Mouse (Mus musculus) neural tube, embryonic 13.5 days (tissue): ENCODE results near the gene AC161166.1. TPM values are rescaled to one million over a fixed set of nuclear protein-coding genes. Genes with fewer than 3 reads are reported as not detected.
"Not testable (repeated sequence)": the region's sequence is repeated elsewhere in the genome, so short reads cannot be mapped to it uniquely, and the experiment has no call there.

Source experiments
- ATAC-seq: fragments of 200-750 bp; cut with Nextera tagmentation; 2 replicates; pipeline ENCODE4 v1.8.0; 2017; ENCODE audit warnings: low read depth, mild to moderate bottlenecking, moderate TSS enrichment, moderate library complexity
- H3K27ac ChIP-seq: fragments of 300-500 bp; sonication (generic); replicated peaks from 2 replicates; pipeline ENCODE4 v1.5.1; 2015; ENCODE audit warnings: moderate library complexity, mild to moderate bottlenecking, inconsistent platforms
- H3K27me3 ChIP-seq: fragments of 300-500 bp; sonication (generic); 2 replicates; pipeline ENCODE4 v1.6.1; 2015; ENCODE audit warnings: mild to moderate bottlenecking, inconsistent platforms
- H3K36me3 ChIP-seq: fragments of 300-500 bp; sonication (generic); 2 replicates; pipeline ENCODE4 v1.6.1; 2015; ENCODE audit warnings: mild to moderate bottlenecking, inconsistent platforms
- H3K4me1 ChIP-seq: fragments of 300-500 bp; sonication (generic); replicated peaks from 2 replicates; pipeline ENCODE4 v1.6.1; 2015; ENCODE audit warnings: inconsistent platforms
- H3K4me2 ChIP-seq: fragments of 300-500 bp; sonication (generic); 2 replicates; pipeline ENCODE4 v1.6.1; 2015; ENCODE audit warnings: inconsistent platforms, mild to moderate bottlenecking, moderate library complexity
- H3K4me3 ChIP-seq: fragments of 300-500 bp; sonication (generic); 2 replicates; pipeline ENCODE4 v1.5.1; 2015; ENCODE audit warnings: mild to moderate bottlenecking, inconsistent platforms
- H3K9ac ChIP-seq: fragments of 300-500 bp; sonication (generic); 2 replicates; pipeline ENCODE4 v1.6.1; 2015; ENCODE audit warnings: moderate library complexity, mild to moderate bottlenecking, inconsistent platforms
- H3K9me3 ChIP-seq: fragments of 300-500 bp; sonication (generic); 2 replicates; pipeline ENCODE4 v1.6.1; 2016; ENCODE audit warnings: inconsistent platforms
- WGBS: fragments of 180-500 bp; shearing (Covaris S2); methylation state at CpG from one replicate; pipeline ENCODE4 v1.1.7; 2015; 5-methylcytosine and 5-hydroxymethylcytosine counted together
- polyA plus RNA-seq: library from polyadenylated mRNA; unstranded; fragments of >200 nt; fragmentation: Nextera tagmentation; extraction: Ambion mirVana; gene quantifications from 2 replicates; pipeline ENCODE4 v1.2.1, GENCODE M21; 2015

Gene AC161166.1
- polyA plus RNA-seq, 1 experiment from 2014 or later: 1.5 TPM

- no peak for ATAC-seq
- peaks cover 6% of the 10 kb centered on the region for H3K36me3 ChIP-seq
- H3K27me3 ChIP-seq: no peaks in the 10 kb centered on the region
- no peak overlapping the region for H3K9ac ChIP-seq
- no peak overlapping the region for H3K4me3 ChIP-seq
- H3K27ac ChIP-seq: no peak overlapping the region
- no peaks in the 10 kb centered on the region for H3K9me3 ChIP-seq
- no peak overlapping the region for H3K4me2 ChIP-seq
- no peaks in the 10 kb centered on the region for H3K4me1 ChIP-seq
- WGBS: 91% methylated on average over 6 of the region's 6 CpGs
Measured at GRCm38 (mm10) chr7:24523723-24524122, 11.5 kb upstream of the AC161166.1 start.

- no peak for ATAC-seq
- Histone ChIP-seq H3K9me3 (no peaks in the 10 kb centered on the region), H3K9ac (no peak overlapping the region), H3K4me2 (no peak overlapping the region), H3K27ac (no peak overlapping the region), H3K36me3 (peaks cover 11% of the 10 kb centered on the region), H3K4me3 (no peak overlapping the region), H3K27me3 (no peaks in the 10 kb centered on the region), H3K4me1 (0 out of 2 replicates have a peak, but pooled peaks cover 1% of the 10 kb centered on the region)
- WGBS: 64% methylated on average over 5 of the region's 5 CpGs
Measured at GRCm38 (mm10) chr7:24522805-24523204, 10.6 kb upstream of the AC161166.1 start.

DNA sequence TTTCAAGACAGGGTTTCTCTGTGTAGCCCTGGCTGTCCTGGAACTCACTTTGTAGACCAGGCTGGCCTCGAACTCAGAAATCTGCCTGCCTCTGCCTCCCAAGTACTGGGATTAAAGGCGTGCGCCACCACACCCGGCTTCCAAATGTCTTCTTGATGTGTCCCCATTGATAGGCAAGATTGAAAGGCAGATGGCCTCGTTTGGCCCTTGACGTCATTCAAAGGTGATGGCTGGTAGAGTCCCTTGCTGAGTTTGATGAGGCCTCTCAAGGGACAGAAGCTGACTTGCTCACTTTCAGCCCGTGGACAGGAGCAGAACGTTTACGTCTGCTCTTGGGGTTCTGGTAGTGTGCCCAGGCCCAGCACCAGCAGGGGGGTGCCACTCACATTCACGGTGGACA is 7.8 kb upstream of the AC161166.1 start:
- H3K9ac ChIP-seq, H3K4me2 ChIP-seq, ATAC-seq, H3K4me3 ChIP-seq, H3K27ac ChIP-seq, H3K27me3 ChIP-seq, H3K4me1 ChIP-seq, H3K9me3 ChIP-seq: not testable (repeated sequence)
- H3K36me3 ChIP-seq: peaks cover 31% of the 10 kb centered on the region
- 85% methylated on average over 10 of the region's 10 CpGs for WGBS

GRCm38 (mm10) chr7:24519130-24519529 is 6.9 kb upstream of the AC161166.1 start:
- H3K9me3 ChIP-seq: no peaks in the 10 kb centered on the region
- H3K27ac ChIP-seq: no peak overlapping the region
- WGBS: 49% methylated on average over 3 of the region's 3 CpGs
- no peak overlapping the region for H3K4me2 ChIP-seq
- peaks cover 41% of the 10 kb centered on the region for H3K36me3 ChIP-seq
- no peaks in the 10 kb centered on the region for H3K27me3 ChIP-seq
- peaks cover 8% of the 10 kb centered on the region for H3K4me1 ChIP-seq
- H3K9ac ChIP-seq: no peak overlapping the region
- H3K4me3 ChIP-seq: no peak overlapping the region
- ATAC-seq: no peak

DNA sequence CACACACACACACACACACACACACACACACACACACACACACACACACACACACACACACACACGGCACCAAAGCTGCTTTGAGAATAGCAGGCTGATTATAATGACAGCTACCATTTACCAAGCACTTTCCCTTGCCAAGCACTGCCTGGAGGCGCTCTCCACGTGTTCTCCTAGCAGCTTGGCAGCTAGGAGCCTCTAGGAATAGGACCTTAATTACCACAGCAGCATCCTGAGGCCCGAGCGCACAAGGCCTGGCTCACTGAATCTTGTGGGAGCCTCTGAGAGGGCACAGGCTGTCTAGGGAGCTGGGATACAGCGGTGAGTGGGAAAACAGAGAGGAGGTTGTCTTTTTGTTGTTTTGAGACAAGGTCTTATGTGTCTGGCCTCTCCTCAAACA is 5.4 kb upstream of the AC161166.1 start:
- no peaks in the 10 kb centered on the region for H3K9me3 ChIP-seq
- no peak overlapping the region for H3K4me3 ChIP-seq
- H3K27me3 ChIP-seq: no peaks in the 10 kb centered on the region
- WGBS: 35% methylated on average over 5 of the region's 6 CpGs
- peaks cover 54% of the 10 kb centered on the region for H3K36me3 ChIP-seq
- peaks cover 8% of the 10 kb centered on the region for H3K4me1 ChIP-seq
- no peak overlapping the region; the same call in 1 of the 2 replicates for H3K9ac ChIP-seq
- no peak overlapping the region for H3K4me2 ChIP-seq
- 0 out of 2 replicates have a peak overlapping the region, but pooled peaks have one; percentile 34 for H3K27ac ChIP-seq
- ATAC-seq: no peak

- peaks cover 59% of the 10 kb centered on the region for H3K36me3 ChIP-seq
- H3K27ac ChIP-seq: peak overlapping the region; percentile 33
- H3K4me2 ChIP-seq: no peak overlapping the region
- WGBS: 23% methylated on average over 5 of the region's 5 CpGs
- no peaks in the 10 kb centered on the region for H3K27me3 ChIP-seq
- ATAC-seq: 0 out of 2 replicates have a peak, but pooled peaks have one; percentile 13
- no peak overlapping the region for H3K4me3 ChIP-seq
- H3K4me1 ChIP-seq: peaks cover 8% of the 10 kb centered on the region
- no peak overlapping the region for H3K9ac ChIP-seq
- no peaks in the 10 kb centered on the region for H3K9me3 ChIP-seq
Measured at GRCm38 (mm10) chr7:24517077-24517476, 4.8 kb upstream of the AC161166.1 start.

DNA sequence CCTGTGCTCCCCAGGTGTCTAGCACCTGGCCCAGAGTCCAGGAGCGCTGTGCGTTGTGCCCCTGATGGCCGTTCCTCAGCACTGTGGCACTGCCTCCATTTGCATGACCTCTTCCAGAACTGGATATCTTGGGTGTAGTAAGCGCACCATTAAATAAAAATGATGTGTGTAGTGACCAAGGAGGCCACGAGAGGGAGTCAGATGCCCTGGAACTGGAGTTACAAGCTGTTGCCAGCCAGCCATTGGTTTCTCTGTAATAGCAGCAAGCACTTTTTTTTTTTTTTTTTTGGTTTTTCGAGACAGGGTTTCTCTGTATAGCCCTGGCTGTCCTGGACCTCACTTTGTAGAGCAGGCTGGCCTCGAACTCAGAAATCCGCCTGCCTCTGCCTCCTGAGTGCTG is 4.1 kb upstream of the AC161166.1 start:
- H3K4me3 ChIP-seq, H3K27ac ChIP-seq, H3K9me3 ChIP-seq, H3K4me2 ChIP-seq, ATAC-seq, H3K9ac ChIP-seq, H3K27me3 ChIP-seq: not testable (repeated sequence)
- Histone ChIP-seq H3K4me1 (peaks cover 13% of the 10 kb centered on the region), H3K36me3 (peaks cover 67% of the 10 kb centered on the region)
- WGBS: 61% methylated on average over 8 of the region's 8 CpGs

DNA sequence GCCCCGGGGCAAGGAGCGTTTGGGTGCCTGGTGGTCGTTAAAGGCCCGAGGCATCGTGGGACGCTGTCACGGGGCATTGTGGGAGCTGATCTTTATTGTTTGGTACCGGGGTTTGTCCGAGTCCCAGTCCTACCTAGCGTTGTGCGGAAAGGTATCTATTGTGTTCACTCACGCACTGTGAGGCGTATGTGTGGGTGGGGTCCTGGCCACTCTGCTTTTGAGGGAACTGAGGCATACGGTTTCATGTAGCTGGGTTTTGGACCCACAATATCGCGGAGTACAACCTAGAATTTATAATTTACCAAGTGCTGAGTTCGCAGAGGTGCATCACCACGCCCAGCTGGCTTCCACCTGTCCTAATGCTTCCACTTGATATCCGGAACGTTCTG is 4.5 kb downstream of the AC161166.1 start:
- Histone ChIP-seq H3K27me3 (no peaks in the 10 kb centered on the region), H3K4me3 (peak overlapping the region; percentile 67), H3K36me3 (peaks cover 33% of the 10 kb centered on the region), H3K27ac (peak overlapping the region; percentile 100), H3K9ac (peak overlapping the region; percentile 96), H3K9me3 (no peaks in the 10 kb centered on the region), H3K4me1 (peaks cover 69% of the 10 kb centered on the region), H3K4me2 (peak overlapping the region; percentile 81)
- peak; percentile 37 for ATAC-seq
- WGBS: under 1% methylated on average over 20 of the region's 20 CpGs

DNA sequence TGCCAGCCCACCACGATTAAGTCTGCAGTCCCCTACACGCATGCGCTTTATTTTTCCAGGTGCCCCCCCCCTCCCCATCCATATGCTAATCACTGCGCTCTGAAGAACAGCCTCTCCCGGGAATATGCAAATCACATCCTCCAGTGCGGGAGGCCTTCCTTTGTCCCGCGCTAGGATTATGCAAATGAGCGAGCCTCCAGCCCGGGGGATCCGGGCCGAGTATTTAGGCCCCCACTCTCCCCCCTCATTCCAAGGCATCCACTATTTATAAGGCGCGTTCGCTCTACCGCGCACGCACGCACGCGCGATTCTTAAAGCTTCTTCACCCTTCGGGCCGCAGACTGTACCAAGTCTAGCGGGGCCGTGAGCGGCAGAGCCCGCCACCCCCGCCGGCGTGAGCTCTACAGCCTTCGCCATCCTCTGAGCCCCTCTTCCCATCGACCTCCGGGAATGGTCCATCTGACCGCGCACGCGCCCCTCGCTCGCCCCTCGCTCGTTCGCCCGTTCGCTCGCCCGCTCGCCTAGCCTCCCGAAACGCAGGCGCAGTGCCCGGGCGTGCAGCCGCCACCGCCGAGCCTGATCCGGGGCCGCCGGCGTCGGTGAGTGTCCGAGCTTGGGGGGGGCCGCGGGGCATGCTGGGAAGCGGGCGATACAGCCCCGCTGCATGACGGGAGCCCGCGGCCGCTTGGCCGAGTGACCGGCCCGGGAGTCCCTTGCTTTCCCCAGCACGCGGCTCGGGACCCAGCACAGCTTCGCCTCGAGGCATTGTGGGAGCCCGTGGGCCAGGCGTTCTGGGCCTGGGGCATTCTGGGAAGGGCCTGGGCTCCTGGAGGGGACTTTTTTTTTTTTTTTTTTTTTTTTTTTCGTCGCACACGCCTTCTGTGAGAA is 5.2 kb downstream of the AC161166.1 start, which contains the start of gene Zfp428:
Zfp428 (plus strand) TSS at position 169 of the 888 bp plus-strand sequence.
- WGBS: under 1% methylated on average over 83 of the region's 84 CpGs
- no peaks in the 10 kb centered on the region for H3K27me3 ChIP-seq
- no peaks in the 10 kb centered on the region for H3K9me3 ChIP-seq
- H3K9ac ChIP-seq: peak within 1 kb of the TSS; percentile 96
- peak within 1 kb of the TSS; percentile 100 for H3K27ac ChIP-seq
- ATAC-seq: peak; percentile 93
- peak within 1 kb of the TSS; percentile 67 for H3K4me3 ChIP-seq
- H3K4me2 ChIP-seq: peak within 1 kb of the TSS; percentile 81
- H3K4me1 ChIP-seq: peaks cover 69% of the 10 kb centered on the region
- peaks cover 34% of the 10 kb centered on the region for H3K36me3 ChIP-seq

DNA sequence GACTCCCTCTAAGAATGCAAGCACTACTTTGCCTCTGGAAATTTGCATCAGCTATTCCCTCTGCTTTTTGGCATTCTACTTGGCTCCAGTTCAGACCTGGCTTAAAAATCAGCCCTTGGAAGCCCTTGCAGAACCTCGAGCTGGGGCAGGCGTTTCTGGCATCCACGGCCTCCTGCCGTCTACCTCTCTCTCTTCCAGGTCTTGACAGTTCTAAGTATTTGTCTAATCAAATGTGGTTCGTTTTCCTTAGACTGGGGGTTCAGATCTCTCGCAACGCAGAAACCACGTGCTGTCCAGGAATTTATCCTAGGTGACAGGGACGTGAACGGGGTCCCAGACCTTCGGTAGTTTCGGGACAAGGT is 5.8 kb downstream of the AC161166.1 start:
- no peak for ATAC-seq
- Histone ChIP-seq H3K4me3 (peak overlapping the region; percentile 67), H3K9ac (peak overlapping the region; percentile 96), H3K9me3 (no peaks in the 10 kb centered on the region), H3K36me3 (peaks cover 34% of the 10 kb centered on the region), H3K27ac (peak overlapping the region; percentile 100), H3K4me2 (peak overlapping the region; percentile 81), H3K27me3 (no peaks in the 10 kb centered on the region), H3K4me1 (peaks cover 65% of the 10 kb centered on the region)
- WGBS: 1% methylated on average over 12 of the region's 12 CpGs

DNA sequence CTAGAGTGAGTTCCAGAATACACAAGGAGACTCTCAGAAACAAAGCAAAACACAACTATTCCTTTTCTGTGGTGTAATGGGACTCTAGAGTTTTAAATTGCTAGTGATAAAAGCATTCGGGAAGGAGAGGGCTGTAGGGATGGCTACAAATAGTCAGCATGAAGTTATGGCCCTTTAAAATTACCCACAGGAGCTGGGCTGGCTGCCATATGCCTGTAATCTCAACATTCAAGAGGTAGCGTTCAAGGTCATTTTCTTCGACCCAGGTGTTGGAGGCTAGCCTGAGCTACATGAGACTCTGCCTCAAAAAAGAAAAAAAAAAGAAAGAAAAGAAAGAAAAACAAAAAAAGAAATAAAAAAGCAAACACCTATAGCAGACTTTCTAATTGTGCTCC is 6.2 kb downstream of the AC161166.1 start:
- Histone ChIP-seq H3K27me3 (no peaks in the 10 kb centered on the region), H3K9ac (peak overlapping the region; percentile 96), H3K9me3 (no peaks in the 10 kb centered on the region), H3K4me2 (peak overlapping the region; percentile 81), H3K27ac (peak overlapping the region; percentile 100), H3K36me3 (peaks cover 34% of the 10 kb centered on the region), H3K4me3 (peak overlapping the region; percentile 67), H3K4me1 (peaks cover 64% of the 10 kb centered on the region)
- ATAC-seq: no peak
- 1% methylated on average over 3 of the region's 3 CpGs for WGBS

- Histone ChIP-seq H3K4me2 (peak overlapping the region; percentile 81), H3K4me3 (peak overlapping the region; percentile 67), H3K36me3 (peaks cover 34% of the 10 kb centered on the region), H3K27me3 (no peaks in the 10 kb centered on the region), H3K9me3 (no peaks in the 10 kb centered on the region), H3K27ac (peak overlapping the region; percentile 100), H3K9ac (peak overlapping the region; percentile 96), H3K4me1 (peaks cover 59% of the 10 kb centered on the region)
- WGBS: 10% methylated on average over 15 of the region's 15 CpGs
- ATAC-seq: no peak
Measured at GRCm38 (mm10) chr7:24505447-24506064, 6.7 kb downstream of the AC161166.1 start.
